Mouse (Mus musculus): Measurements from ENCODE around the gene Pim2. TPM values are rescaled to one million over a fixed set of nuclear protein-coding genes. Genes with fewer than 3 reads are reported as not detected.

Pim2 gene
- 11.7 and 13.4 TPM in 2 replicates for polyA plus RNA-seq (2015; fragmentation: Nextera tagmentation; extraction: Ambion mirVana)

DNA sequence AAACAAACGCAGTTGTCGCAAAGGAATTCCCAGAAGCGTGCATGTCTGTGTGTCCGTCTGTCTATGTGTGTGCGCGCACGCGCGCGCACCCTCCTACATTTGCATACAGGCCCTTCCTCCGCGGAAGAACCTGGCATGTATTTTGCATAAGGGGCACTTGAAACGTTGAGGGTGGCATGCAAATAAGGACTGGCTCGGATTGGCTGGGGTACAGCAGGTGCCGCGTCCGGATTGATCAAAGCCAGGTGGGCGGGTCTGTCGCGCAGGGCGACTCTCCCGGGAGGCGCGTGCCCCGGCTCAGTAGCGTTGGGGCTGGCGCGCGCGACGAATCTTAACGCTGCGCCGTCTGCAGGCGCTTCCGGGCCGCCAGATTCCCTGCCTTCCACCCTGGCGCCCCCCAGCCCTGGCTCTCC, at the start of gene Pim2:
Gene Pim2, plus strand, starts transcription at position 256 of the 413 bp plus-strand sequence.
- H3K27ac ChIP-seq (ENCODE audit: low read length) = no peak within 1 kb of the TSS
- H3K9ac ChIP-seq (replicated peaks; ENCODE audit: low read length) = peak within 1 kb of the TSS; percentile 66
- H3K4me1 ChIP-seq (ENCODE audit: insufficient read depth, low read length) = 0 out of 2 replicates have a peak, but pooled peaks cover 3% of the 10 kb centered on the region
- H3K27me3 ChIP-seq (ENCODE audit: insufficient read depth, low read length) = no peaks in the 10 kb centered on the region
- 18% methylated on average over 34 of the region's 38 CpGs for whole genome bisulfite sequencing
- no peaks in the 10 kb centered on the region for H3K9me3 ChIP-seq (ENCODE audit: low read length)
- ATAC-seq (ENCODE audit: low FRiP score, low TSS enrichment) = peak; percentile 91
- H3K4me3 ChIP-seq (ENCODE audit: low read length) = peak within 1 kb of the TSS; percentile 55
- peaks cover 10% of the 10 kb centered on the region; the same call in 1 of the 2 replicates for H3K36me3 ChIP-seq (ENCODE audit: insufficient read depth, low read length)
- H3K4me2 ChIP-seq (replicated peaks; ENCODE audit: low read depth, low read length) = peak within 1 kb of the TSS; percentile 78

GRCm38 (mm10) chrX:7837146-7837545, 40.9 kb upstream of the Pim2 start:
- Histone ChIP-seq H3K4me2 (replicated peaks; ENCODE audit: low read depth, low read length) (no peak overlapping the region), H3K4me3 (ENCODE audit: low read length) (no peak overlapping the region), H3K27ac (ENCODE audit: low read length) (no peak overlapping the region), H3K4me1 (ENCODE audit: insufficient read depth, low read length) (no peaks in the 10 kb centered on the region), H3K27me3 (ENCODE audit: insufficient read depth, low read length) (no peaks in the 10 kb centered on the region), H3K9me3 (ENCODE audit: low read length) (no peaks in the 10 kb centered on the region), H3K36me3 (ENCODE audit: insufficient read depth, low read length) (no peaks in the 10 kb centered on the region), H3K9ac (replicated peaks; ENCODE audit: low read length) (no peak overlapping the region)
- no peak for ATAC-seq (ENCODE audit: low FRiP score, low TSS enrichment)
- 91% methylated on average over 1 of the region's 1 CpGs for WGBS

- peak overlapping the region; percentile 86; the same call in 1 of the 2 replicates for H3K27ac ChIP-seq (ENCODE audit: low read length)
- H3K4me2 ChIP-seq (replicated peaks; ENCODE audit: low read depth, low read length) = peak overlapping the region; percentile 52
- peaks cover 13% of the 10 kb centered on the region; the same call in 1 of the 2 replicates for H3K4me1 ChIP-seq (ENCODE audit: insufficient read depth, low read length)
- H3K36me3 ChIP-seq (ENCODE audit: insufficient read depth, low read length) = no peaks in the 10 kb centered on the region
- no peak for ATAC-seq (ENCODE audit: low FRiP score, low TSS enrichment)
- 22% methylated on average over 7 of the region's 7 CpGs for WGBS
- H3K9ac ChIP-seq (replicated peaks; ENCODE audit: low read length) = peak overlapping the region; percentile 53; the same call in 1 of the 2 replicates
- H3K9me3 ChIP-seq (ENCODE audit: low read length) = no peaks in the 10 kb centered on the region
- H3K4me3 ChIP-seq (ENCODE audit: low read length) = peak overlapping the region; percentile 74
- no peaks in the 10 kb centered on the region for H3K27me3 ChIP-seq (ENCODE audit: insufficient read depth, low read length)
Measured at GRCm38 (mm10) chrX:7840842-7841162, 37.3 kb upstream of the Pim2 start.

GRCm38 (mm10) chrX:7841163-7842162, 36.6 kb upstream of the Pim2 start, which contains the start of gene Otud5:
TSS of gene Otud5 (plus strand) at chrX:7841364.
- Histone ChIP-seq H3K9me3 (ENCODE audit: low read length) (no peaks in the 10 kb centered on the region), H3K4me1 (ENCODE audit: insufficient read depth, low read length) (peaks cover 13% of the 10 kb centered on the region; the same call in 1 of the 2 replicates), H3K27me3 (ENCODE audit: insufficient read depth, low read length) (no peaks in the 10 kb centered on the region), H3K4me2 (replicated peaks; ENCODE audit: low read depth, low read length) (peak within 1 kb of the TSS; percentile 62), H3K4me3 (ENCODE audit: low read length) (peak within 1 kb of the TSS; percentile 74), H3K27ac (ENCODE audit: low read length) (peak within 1 kb of the TSS; percentile 96), H3K9ac (replicated peaks; ENCODE audit: low read length) (peak within 1 kb of the TSS; percentile 82), H3K36me3 (ENCODE audit: insufficient read depth, low read length) (no peaks in the 10 kb centered on the region)
- ATAC-seq (ENCODE audit: low FRiP score, low TSS enrichment) = peak; percentile 99
- WGBS = 18% methylated on average over 74 of the region's 74 CpGs

DNA sequence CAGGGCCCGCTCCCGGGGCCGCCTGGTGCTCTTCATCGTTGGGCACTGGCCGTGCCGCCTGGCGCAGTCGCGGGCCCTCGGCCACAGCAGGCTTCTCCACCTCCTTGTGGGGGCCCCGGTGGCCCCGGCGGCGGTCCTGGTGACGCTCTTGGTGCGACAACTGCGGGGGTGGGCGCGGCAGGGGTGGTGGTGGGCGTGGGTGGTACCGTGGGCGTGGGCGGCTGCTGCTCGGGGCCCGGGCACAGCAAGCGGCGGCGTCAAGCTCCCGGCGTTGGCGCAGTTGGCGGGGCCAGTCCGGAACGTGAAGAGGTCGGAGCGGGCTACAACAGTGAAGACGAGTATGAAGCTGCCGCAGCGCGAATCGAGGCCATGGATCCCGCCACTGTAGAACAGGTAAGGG, 35.7 kb upstream of the Pim2 start:
- WGBS = 17% methylated on average over 40 of the region's 42 CpGs
- peak overlapping the region; percentile 82 for H3K9ac ChIP-seq (replicated peaks; ENCODE audit: low read length)
- no peaks in the 10 kb centered on the region for H3K9me3 ChIP-seq (ENCODE audit: low read length)
- H3K4me3 ChIP-seq (ENCODE audit: low read length) = peak overlapping the region; percentile 74
- H3K27ac ChIP-seq (ENCODE audit: low read length) = peak overlapping the region; percentile 96
- H3K36me3 ChIP-seq (ENCODE audit: insufficient read depth, low read length) = no peaks in the 10 kb centered on the region
- H3K4me2 ChIP-seq (replicated peaks; ENCODE audit: low read depth, low read length) = peak overlapping the region; percentile 62
- no peaks in the 10 kb centered on the region for H3K27me3 ChIP-seq (ENCODE audit: insufficient read depth, low read length)
- H3K4me1 ChIP-seq (ENCODE audit: insufficient read depth, low read length) = peaks cover 13% of the 10 kb centered on the region; the same call in 1 of the 2 replicates
- 0 out of 2 replicates have a peak, but pooled peaks have one; percentile 1 for ATAC-seq (ENCODE audit: low FRiP score, low TSS enrichment)

DNA sequence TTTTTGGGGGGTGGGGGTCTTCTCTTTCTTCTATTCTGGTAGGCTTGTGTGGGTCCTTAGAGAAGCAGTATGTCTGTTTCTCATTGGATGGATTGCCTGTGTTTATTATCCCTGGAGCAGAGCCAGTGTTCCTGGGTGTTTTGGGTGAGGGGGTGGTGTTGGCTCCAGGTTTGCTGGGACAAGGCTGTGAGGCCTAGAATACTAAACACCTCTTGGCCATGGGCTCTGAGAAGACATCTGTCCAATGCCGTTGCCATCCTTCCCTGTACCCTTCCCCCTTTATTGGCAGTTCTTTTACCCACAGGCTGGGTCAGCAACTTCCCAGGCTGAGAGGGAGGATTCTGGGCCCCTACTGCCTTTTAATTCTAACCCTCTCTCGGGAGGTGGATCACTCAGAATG, 30.2 kb upstream of the Pim2 start:
- H3K4me3 ChIP-seq (ENCODE audit: low read length) = no peak overlapping the region
- peaks cover 12% of the 10 kb centered on the region; the same call in 1 of the 2 replicates for H3K4me1 ChIP-seq (ENCODE audit: insufficient read depth, low read length)
- H3K9ac ChIP-seq (replicated peaks; ENCODE audit: low read length) = no peak overlapping the region
- H3K36me3 ChIP-seq (ENCODE audit: insufficient read depth, low read length) = no peaks in the 10 kb centered on the region
- 67% methylated on average over 2 of the region's 2 CpGs for WGBS
- H3K9me3 ChIP-seq (ENCODE audit: low read length) = no peaks in the 10 kb centered on the region
- H3K4me2 ChIP-seq (replicated peaks; ENCODE audit: low read depth, low read length) = no peak overlapping the region
- ATAC-seq (ENCODE audit: low FRiP score, low TSS enrichment) = no peak
- no peak overlapping the region for H3K27ac ChIP-seq (ENCODE audit: low read length)
- H3K27me3 ChIP-seq (ENCODE audit: insufficient read depth, low read length) = no peaks in the 10 kb centered on the region

DNA sequence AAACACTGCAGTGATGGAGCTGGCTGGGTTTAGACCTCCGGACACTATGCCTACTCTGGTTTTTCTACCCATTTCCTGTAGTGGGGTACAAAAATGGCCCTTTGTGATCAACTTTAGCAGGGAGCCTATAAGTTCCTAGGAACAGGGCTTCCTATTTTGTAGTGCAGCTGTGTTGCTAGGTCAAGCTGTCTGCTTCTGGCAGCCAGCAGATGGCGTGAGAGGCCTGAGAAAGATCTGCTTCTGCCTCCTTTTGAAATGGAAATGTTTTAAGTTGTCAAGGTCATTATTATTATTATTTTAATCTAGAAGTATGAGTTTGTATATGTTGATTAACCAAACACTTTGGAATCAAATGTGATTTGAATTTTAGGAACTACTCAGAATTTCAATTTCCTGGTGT, 23.5 kb upstream of the Pim2 start:
- H3K4me1 ChIP-seq (ENCODE audit: insufficient read depth, low read length) = no peaks in the 10 kb centered on the region
- H3K36me3 ChIP-seq (ENCODE audit: insufficient read depth, low read length) = no peaks in the 10 kb centered on the region
- H3K4me3 ChIP-seq (ENCODE audit: low read length) = no peak overlapping the region
- no peaks in the 10 kb centered on the region for H3K27me3 ChIP-seq (ENCODE audit: insufficient read depth, low read length)
- no peak for ATAC-seq (ENCODE audit: low FRiP score, low TSS enrichment)
- H3K9ac ChIP-seq (replicated peaks; ENCODE audit: low read length) = no peak overlapping the region
- H3K9me3 ChIP-seq (ENCODE audit: low read length) = no peaks in the 10 kb centered on the region
- H3K27ac ChIP-seq (ENCODE audit: low read length) = no peak overlapping the region
- H3K4me2 ChIP-seq (replicated peaks; ENCODE audit: low read depth, low read length) = no peak overlapping the region
- WGBS = 41% methylated on average over 2 of the region's 2 CpGs

DNA sequence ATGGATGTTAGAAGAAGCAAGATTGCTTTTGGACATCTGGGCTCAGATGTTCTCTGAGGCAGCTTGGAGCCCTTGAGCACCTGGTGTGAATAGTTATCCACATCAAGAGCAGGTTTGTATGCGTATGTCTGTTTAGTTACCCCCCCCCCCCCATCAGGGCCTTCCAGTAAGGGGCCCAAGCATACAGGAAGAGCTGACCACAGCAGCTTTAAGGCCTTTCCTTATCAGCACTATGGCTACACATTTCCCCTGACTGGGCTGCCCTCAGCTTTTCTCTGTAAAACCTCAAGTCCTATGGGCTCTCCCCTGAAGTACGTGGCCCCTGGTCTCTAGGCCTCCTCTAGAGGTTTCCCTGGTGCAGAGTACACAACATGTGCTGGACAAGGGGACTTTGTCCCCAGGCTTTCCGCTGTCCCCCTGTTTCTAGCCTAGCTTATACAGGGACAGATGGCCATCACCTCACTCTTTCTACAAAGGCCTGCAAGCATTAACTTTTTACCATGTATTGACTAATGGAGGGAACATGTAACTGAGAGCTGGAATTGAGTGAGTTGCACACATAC, 18.8 kb upstream of the Pim2 start:
- H3K9me3 ChIP-seq (ENCODE audit: low read length) = no peaks in the 10 kb centered on the region
- WGBS = 89% methylated on average over 3 of the region's 3 CpGs
- ATAC-seq (ENCODE audit: low FRiP score, low TSS enrichment) = no peak

GRCm38 (mm10) chrX:7863181-7863580, 14.9 kb upstream of the Pim2 start:
- Histone ChIP-seq H3K9me3 (ENCODE audit: low read length) (no peaks in the 10 kb centered on the region), H3K4me3 (ENCODE audit: low read length) (no peak overlapping the region), H3K36me3 (ENCODE audit: insufficient read depth, low read length) (0 out of 2 replicates have a peak, but pooled peaks cover 5% of the 10 kb centered on the region), H3K27ac (ENCODE audit: low read length) (no peak overlapping the region), H3K27me3 (ENCODE audit: insufficient read depth, low read length) (no peaks in the 10 kb centered on the region), H3K9ac (replicated peaks; ENCODE audit: low read length) (no peak overlapping the region), H3K4me1 (ENCODE audit: insufficient read depth, low read length) (no peaks in the 10 kb centered on the region), H3K4me2 (replicated peaks; ENCODE audit: low read depth, low read length) (no peak overlapping the region)
- ATAC-seq (ENCODE audit: low FRiP score, low TSS enrichment) = no peak
- 90% methylated on average over 1 of the region's 1 CpGs for WGBS

More for the DNA sequence above, 18.8 kb upstream of the Pim2 start:
- Histone ChIP-seq H3K9ac (replicated peaks; ENCODE audit: low read length) (no peak overlapping the region), H3K36me3 (ENCODE audit: insufficient read depth, low read length) (no peaks in the 10 kb centered on the region), H3K27ac (ENCODE audit: low read length) (no peak overlapping the region), H3K4me3 (ENCODE audit: low read length) (no peak overlapping the region), H3K4me1 (ENCODE audit: insufficient read depth, low read length) (no peaks in the 10 kb centered on the region), H3K27me3 (ENCODE audit: insufficient read depth, low read length) (no peaks in the 10 kb centered on the region), H3K4me2 (replicated peaks; ENCODE audit: low read depth, low read length) (no peak overlapping the region)
